Mouse (Mus musculus): Measurements from ENCODE around the gene Rpl19.

DNA sequence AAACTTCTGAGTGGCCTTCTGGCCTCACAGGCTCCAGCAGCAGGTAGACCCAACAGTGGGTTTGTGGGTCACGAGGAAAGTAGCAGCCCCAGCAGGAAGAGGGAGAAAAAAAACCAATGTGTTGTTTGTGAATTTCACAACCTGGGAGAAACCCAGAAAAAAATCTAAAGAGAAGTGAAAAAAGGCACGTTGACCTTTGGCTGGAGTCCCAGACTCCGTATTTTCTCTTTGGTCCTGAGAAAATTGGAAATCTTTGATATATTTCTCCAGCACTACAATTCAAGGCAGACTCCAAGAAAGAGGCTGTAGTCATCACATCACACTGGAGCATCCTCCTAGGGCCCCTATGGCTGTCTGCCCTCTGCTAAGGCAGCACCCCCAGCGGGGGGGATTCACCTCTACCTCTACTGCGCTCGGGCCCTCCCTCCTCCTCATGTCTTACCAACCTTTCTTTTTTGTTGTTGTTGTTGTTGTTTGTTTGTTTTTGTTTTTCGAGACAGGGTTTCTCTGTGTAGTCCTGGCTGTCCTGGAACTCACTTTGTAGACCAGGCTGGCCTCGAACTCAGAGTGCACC, 29.0 kb upstream of the Rpl19 start:
- TF ChIP-seq CTCF (IDR thresholded peaks at IDR 0.05; ENCODE audit: low read depth): no peak
- TF ChIP-seq EP300 (IDR thresholded peaks at IDR 0.05; ENCODE audit: low read depth): no peak
